Mouse (Mus musculus): ENCODE measurements around the gene Gm12248. TPM values are rescaled to one million over a fixed set of nuclear protein-coding genes. Genes with fewer than 3 reads are reported as not detected.
"Not testable (repeated sequence)": the region's sequence is repeated elsewhere in the genome, so short reads cannot be mapped to it uniquely, and the experiment has no call there.

The Gm12248 gene
- polyA plus RNA-seq, 1 experiment, result not detected

DNA sequence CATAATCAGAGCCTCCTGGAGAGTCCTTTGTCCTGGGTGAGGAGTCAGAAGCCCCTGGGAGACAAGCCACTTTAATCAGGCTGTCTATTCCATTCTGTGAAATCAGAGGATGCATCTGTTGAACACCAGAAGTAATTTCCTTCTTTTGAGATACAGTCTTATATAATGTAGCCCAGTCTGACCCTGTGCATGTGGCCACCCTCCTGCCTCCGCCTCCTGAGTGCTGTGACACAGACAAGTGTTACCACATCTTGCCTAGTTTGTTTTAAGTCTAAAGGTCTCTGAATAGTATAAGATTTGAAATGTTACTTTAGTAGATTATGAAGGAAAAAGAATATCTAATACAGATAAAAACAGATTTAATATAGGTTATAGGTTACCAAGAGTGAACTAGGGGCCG lies 7.1 kb upstream of the Gm12248 start:
- Histone ChIP-seq H3K27ac (ENCODE audit: insufficient read depth, low read length) (no peak overlapping the region), H3K36me3 (ENCODE audit: control insufficient read depth, insufficient read depth, low read length, poor library complexity, severe bottlenecking) (no peaks in the 10 kb centered on the region), H3K9me3 (replicated peaks; ENCODE audit: control insufficient read depth, insufficient read depth, low read length, poor library complexity, severe bottlenecking) (no peaks in the 10 kb centered on the region), H3K27me3 (ENCODE audit: control insufficient read depth, insufficient read depth, low read length, poor library complexity, severe bottlenecking) (no peaks in the 10 kb centered on the region), H3K4me3 (ENCODE audit: low read depth, low read length) (no peak overlapping the region), H3K4me1 (ENCODE audit: control insufficient read depth, insufficient read depth, low read length) (peaks cover 3% of the 10 kb centered on the region), H3K9ac (ENCODE audit: low read depth, poor library complexity, severe bottlenecking) (no peak overlapping the region)
- TF ChIP-seq POLR2A (IDR thresholded peaks at IDR 0.05; ENCODE audit: insufficient read depth, low read length), result no peak
- TF ChIP-seq CTCF (IDR thresholded peaks at IDR 0.05; ENCODE audit: low read depth, low read length), result no peak
- no peak for TF ChIP-seq EP300 (IDR thresholded peaks at IDR 0.05; ENCODE audit: insufficient read depth, low read depth, low read length)

DNA sequence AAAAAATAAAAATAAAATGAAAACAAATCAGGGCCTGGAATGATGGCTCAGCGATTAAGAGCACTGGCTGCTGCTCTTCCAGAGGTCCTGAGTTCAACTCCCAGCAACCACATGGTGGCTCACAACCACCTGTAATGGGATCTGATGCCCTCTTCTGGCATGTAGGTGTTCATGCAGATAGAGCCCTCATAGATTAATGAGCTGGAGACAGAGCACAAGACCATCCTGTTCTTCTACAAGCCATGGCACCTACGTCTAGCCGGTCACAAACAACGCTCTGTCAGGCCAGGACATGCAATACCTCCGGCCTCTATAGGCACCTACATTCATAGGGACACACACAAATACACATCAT lies 5.4 kb upstream of the Gm12248 start:
- not testable (repeated sequence) for H3K9me3 ChIP-seq (replicated peaks; ENCODE audit: control insufficient read depth, insufficient read depth, low read length, poor library complexity, severe bottlenecking); H3K36me3 ChIP-seq (ENCODE audit: control insufficient read depth, insufficient read depth, low read length, poor library complexity, severe bottlenecking); H3K4me1 ChIP-seq (ENCODE audit: control insufficient read depth, insufficient read depth, low read length); H3K27me3 ChIP-seq (ENCODE audit: control insufficient read depth, insufficient read depth, low read length, poor library complexity, severe bottlenecking); H3K27ac ChIP-seq (ENCODE audit: insufficient read depth, low read length); H3K4me3 ChIP-seq (ENCODE audit: low read depth, low read length); H3K9ac ChIP-seq (ENCODE audit: low read depth, poor library complexity, severe bottlenecking)
- peak; percentile 35 for TF ChIP-seq CTCF (IDR thresholded peaks at IDR 0.05; ENCODE audit: low read depth, low read length)

DNA sequence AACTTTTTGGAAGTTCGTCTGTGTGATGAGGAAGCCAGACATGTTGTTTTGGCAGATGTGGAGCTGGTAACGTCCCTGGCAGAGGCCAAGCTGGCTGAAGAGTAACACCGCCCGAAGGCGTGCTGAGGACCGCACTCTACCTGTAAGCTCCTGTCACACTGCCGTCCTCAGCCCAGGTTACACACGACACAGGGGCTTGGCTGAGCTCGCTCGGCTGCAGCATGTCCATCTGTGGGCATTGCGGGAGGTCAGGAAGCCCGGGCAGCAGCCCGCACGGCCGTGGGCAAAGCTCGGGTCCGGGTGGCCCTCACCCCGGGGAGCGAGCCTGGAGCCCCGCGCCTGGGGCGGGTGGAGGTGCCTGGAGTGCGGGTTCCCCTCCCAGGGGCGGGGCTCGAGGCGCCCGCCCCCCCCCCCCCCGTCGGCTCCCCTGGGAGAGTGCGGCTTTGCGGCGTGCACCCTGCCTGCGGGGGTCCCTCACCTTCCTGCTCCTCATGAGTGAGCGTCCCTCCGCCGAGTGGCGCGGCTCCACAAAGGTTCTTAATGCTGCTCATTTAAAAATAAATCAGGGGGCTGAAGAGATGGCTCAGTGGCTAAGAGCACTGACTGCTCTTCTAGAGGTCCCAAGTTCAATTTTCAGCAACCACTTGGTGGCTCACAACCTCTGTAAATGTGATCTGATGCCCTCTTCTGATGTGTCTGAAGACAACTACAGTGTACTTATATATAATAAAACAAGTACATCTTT lies 4.9 kb upstream of the Gm12248 start:
- TF ChIP-seq POLR2A (IDR thresholded peaks at IDR 0.05; ENCODE audit: insufficient read depth, low read length) (no peak), EP300 (IDR thresholded peaks at IDR 0.05; ENCODE audit: insufficient read depth, low read depth, low read length) (no peak), CTCF (IDR thresholded peaks at IDR 0.05; ENCODE audit: low read depth, low read length) (no peak)
- no peak overlapping the region for H3K27ac ChIP-seq (ENCODE audit: insufficient read depth, low read length)
- H3K9me3 ChIP-seq (replicated peaks; ENCODE audit: control insufficient read depth, insufficient read depth, low read length, poor library complexity, severe bottlenecking), result no peaks in the 10 kb centered on the region
- H3K4me1 ChIP-seq (ENCODE audit: control insufficient read depth, insufficient read depth, low read length), result peaks cover 2% of the 10 kb centered on the region
- peak overlapping the region; percentile 80 for H3K4me3 ChIP-seq (ENCODE audit: low read depth, low read length)
- H3K9ac ChIP-seq (ENCODE audit: low read depth, poor library complexity, severe bottlenecking), result peak overlapping the region; percentile 78
- H3K36me3 ChIP-seq (ENCODE audit: control insufficient read depth, insufficient read depth, low read length, poor library complexity, severe bottlenecking), result no peaks in the 10 kb centered on the region
- H3K27me3 ChIP-seq (ENCODE audit: control insufficient read depth, insufficient read depth, low read length, poor library complexity, severe bottlenecking), result no peaks in the 10 kb centered on the region

DNA sequence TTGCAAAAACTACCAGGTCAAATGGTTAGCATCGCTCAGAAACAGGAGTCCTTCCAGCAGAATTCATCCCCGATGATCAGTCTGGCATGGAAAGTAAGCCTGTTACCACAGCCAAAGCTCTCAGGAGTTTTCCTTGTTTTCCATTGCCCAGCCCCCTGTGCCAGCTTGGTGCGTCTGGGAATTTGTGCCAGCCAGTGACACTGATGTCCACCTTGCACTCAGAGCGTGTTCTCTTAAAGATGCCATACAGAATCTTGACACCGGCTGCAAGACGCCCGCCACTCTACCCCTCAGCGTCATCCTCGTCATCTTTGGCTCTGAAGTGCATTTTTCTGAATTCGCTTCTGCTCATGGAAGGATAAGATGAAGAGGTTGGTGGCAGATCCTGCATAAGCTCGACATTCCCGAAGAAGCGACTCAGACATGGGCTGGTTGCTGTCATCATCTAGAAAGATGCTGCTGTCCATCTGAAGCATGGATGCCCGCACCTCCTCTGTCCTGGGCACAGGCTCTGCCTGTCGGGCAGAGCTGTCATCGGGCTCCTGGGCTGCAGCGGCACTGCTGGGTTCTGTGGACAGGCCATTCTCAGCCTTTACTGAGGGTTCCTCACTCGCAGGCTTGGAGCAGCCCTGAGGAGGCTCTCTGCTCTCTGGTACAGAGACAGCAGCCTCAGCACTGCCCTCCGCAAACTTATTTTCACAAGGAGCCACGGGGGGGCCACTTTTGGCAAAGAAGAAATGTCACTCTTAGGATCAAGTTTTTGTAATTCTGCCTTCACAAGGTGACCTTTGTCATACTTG lies 4.1 kb upstream of the Gm12248 start:
- no peaks in the 10 kb centered on the region for H3K27me3 ChIP-seq (ENCODE audit: control insufficient read depth, insufficient read depth, low read length, poor library complexity, severe bottlenecking)
- H3K27ac ChIP-seq (ENCODE audit: insufficient read depth, low read length), result no peak overlapping the region
- no peaks in the 10 kb centered on the region for H3K9me3 ChIP-seq (replicated peaks; ENCODE audit: control insufficient read depth, insufficient read depth, low read length, poor library complexity, severe bottlenecking)
- TF ChIP-seq CTCF (IDR thresholded peaks at IDR 0.05; ENCODE audit: low read depth, low read length) (no peak), EP300 (IDR thresholded peaks at IDR 0.05; ENCODE audit: insufficient read depth, low read depth, low read length) (no peak), POLR2A (IDR thresholded peaks at IDR 0.05; ENCODE audit: insufficient read depth, low read length) (no peak)
- H3K4me3 ChIP-seq (ENCODE audit: low read depth, low read length), result peak overlapping the region; percentile 80; the same call in 1 of the 2 replicates
- H3K9ac ChIP-seq (ENCODE audit: low read depth, poor library complexity, severe bottlenecking), result no peak overlapping the region; the same call in 1 of the 2 replicates
- H3K36me3 ChIP-seq (ENCODE audit: control insufficient read depth, insufficient read depth, low read length, poor library complexity, severe bottlenecking), result no peaks in the 10 kb centered on the region
- H3K4me1 ChIP-seq (ENCODE audit: control insufficient read depth, insufficient read depth, low read length), result no peaks in the 10 kb centered on the region

DNA sequence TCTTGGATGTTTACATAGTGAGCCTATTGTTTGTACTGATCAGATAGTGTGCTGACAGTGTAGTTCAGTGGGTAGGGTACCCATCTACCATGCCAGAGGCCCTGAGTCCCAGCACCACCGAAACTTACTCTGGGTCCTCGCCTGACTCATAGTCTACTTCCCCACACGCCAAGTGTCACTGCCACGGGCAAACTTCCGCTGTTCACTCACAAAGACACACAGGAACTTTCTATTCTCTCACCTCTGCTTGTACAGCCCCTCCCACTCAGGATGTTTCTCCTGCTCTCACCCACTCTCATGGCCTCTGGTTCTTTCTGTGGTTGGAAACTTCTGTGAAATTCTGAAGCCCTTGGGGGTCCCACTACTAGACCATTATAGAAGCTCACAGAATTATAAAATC lies 3.2 kb upstream of the Gm12248 start:
- TF ChIP-seq POLR2A (IDR thresholded peaks at IDR 0.05; ENCODE audit: insufficient read depth, low read length), result no peak
- no peak for TF ChIP-seq CTCF (IDR thresholded peaks at IDR 0.05; ENCODE audit: low read depth, low read length)
- TF ChIP-seq EP300 (IDR thresholded peaks at IDR 0.05; ENCODE audit: insufficient read depth, low read depth, low read length), result no peak
- Histone ChIP-seq H3K27me3 (ENCODE audit: control insufficient read depth, insufficient read depth, low read length, poor library complexity, severe bottlenecking) (no peaks in the 10 kb centered on the region), H3K4me3 (ENCODE audit: low read depth, low read length) (no peak overlapping the region), H3K9ac (ENCODE audit: low read depth, poor library complexity, severe bottlenecking) (no peak overlapping the region), H3K36me3 (ENCODE audit: control insufficient read depth, insufficient read depth, low read length, poor library complexity, severe bottlenecking) (no peaks in the 10 kb centered on the region), H3K27ac (ENCODE audit: insufficient read depth, low read length) (no peak overlapping the region), H3K4me1 (ENCODE audit: control insufficient read depth, insufficient read depth, low read length) (no peaks in the 10 kb centered on the region), H3K9me3 (replicated peaks; ENCODE audit: control insufficient read depth, insufficient read depth, low read length, poor library complexity, severe bottlenecking) (no peaks in the 10 kb centered on the region)

DNA sequence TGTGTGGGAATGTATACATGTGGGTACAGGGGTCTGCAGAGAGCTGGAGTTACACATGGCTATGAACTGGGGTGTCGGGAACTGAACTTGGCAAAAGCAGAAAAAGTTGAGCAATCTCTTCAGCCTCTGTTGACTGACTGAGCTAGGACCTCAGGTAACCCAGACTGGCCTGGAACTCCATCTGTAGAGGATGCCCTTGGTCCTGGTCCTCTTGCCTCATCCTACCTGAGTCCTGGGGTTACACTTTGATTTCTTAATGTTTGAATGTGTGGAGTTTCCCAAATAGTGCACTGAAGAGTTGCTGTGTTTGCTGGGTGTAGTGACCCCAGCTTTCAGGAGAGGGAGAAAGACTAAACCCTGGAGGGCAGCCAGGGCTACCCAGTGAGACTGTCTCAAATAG lies 2.6 kb upstream of the Gm12248 start:
- TF ChIP-seq POLR2A (IDR thresholded peaks at IDR 0.05; ENCODE audit: insufficient read depth, low read length) (no peak), EP300 (IDR thresholded peaks at IDR 0.05; ENCODE audit: insufficient read depth, low read depth, low read length) (no peak), CTCF (IDR thresholded peaks at IDR 0.05; ENCODE audit: low read depth, low read length) (no peak)
- H3K4me3 ChIP-seq (ENCODE audit: low read depth, low read length), result no peak overlapping the region
- no peaks in the 10 kb centered on the region for H3K36me3 ChIP-seq (ENCODE audit: control insufficient read depth, insufficient read depth, low read length, poor library complexity, severe bottlenecking)
- no peaks in the 10 kb centered on the region for H3K4me1 ChIP-seq (ENCODE audit: control insufficient read depth, insufficient read depth, low read length)
- H3K9ac ChIP-seq (ENCODE audit: low read depth, poor library complexity, severe bottlenecking), result no peak overlapping the region
- H3K27me3 ChIP-seq (ENCODE audit: control insufficient read depth, insufficient read depth, low read length, poor library complexity, severe bottlenecking), result no peaks in the 10 kb centered on the region
- H3K27ac ChIP-seq (ENCODE audit: insufficient read depth, low read length), result no peak overlapping the region
- no peaks in the 10 kb centered on the region for H3K9me3 ChIP-seq (replicated peaks; ENCODE audit: control insufficient read depth, insufficient read depth, low read length, poor library complexity, severe bottlenecking)

All from ES-Bruce4 (cell line).